Mouse (Mus musculus) midbrain, embryonic 14.5 days (tissue): ENCODE measurements around the gene Stra8. TPM values are rescaled to one million over a fixed set of nuclear protein-coding genes. Genes with fewer than 3 reads are reported as not detected.

ENCODE experiments used
- ATAC-seq: fragments of 200-750 bp; cut with Nextera tagmentation; 2 replicates; pipeline ENCODE4 v1.8.0; 2017; ENCODE audit warnings: moderate number of reproducible peaks, moderate library complexity; ENCODE audit not compliant: low FRiP score, low TSS enrichment
- DNase-seq: peaks from one replicate; pipeline ENCODE4 v3.0.0-alpha.2; 2015
- H3K27ac ChIP-seq: fragments of 300-500 bp; sonication (generic); replicated peaks from 2 replicates; pipeline ENCODE4 v1.5.1; 2014; ENCODE audit warnings: mild to moderate bottlenecking, low read depth, low read length, moderate library complexity
- H3K27me3 ChIP-seq: fragments of 300-500 bp; sonication (generic); 2 replicates; pipeline ENCODE4 v1.6.1; 2014; ENCODE audit warnings: low read length, control low read depth, mixed read lengths; ENCODE audit not compliant: control insufficient read depth, insufficient read depth
- H3K36me3 ChIP-seq: fragments of 300-500 bp; sonication (generic); 2 replicates; pipeline ENCODE4 v1.6.1; 2014; ENCODE audit warnings: low read length, control low read depth; ENCODE audit not compliant: control insufficient read depth, insufficient read depth
- H3K4me1 ChIP-seq: fragments of 300-500 bp; sonication (generic); 2 replicates; pipeline ENCODE4 v1.6.1; 2014; ENCODE audit warnings: mild to moderate bottlenecking, antibody characterized with exemption, low read length, control low read depth; ENCODE audit not compliant: control insufficient read depth, insufficient read depth
- H3K4me2 ChIP-seq: fragments of 300-500 bp; sonication (generic); 2 replicates; pipeline ENCODE4 v1.6.1; 2014; ENCODE audit warnings: mild to moderate bottlenecking, low read length, moderate library complexity
- H3K4me3 ChIP-seq: fragments of 300-500 bp; sonication (generic); replicated peaks from 2 replicates; pipeline ENCODE4 v1.5.1; 2014; ENCODE audit warnings: low read depth, low read length
- H3K9ac ChIP-seq: fragments of 300-500 bp; sonication (generic); replicated peaks from 2 replicates; pipeline ENCODE4 v1.6.1; 2014; ENCODE audit warnings: mild to moderate bottlenecking, low read length, moderate library complexity
- H3K9me3 ChIP-seq: fragments of 300-500 bp; sonication (generic); 2 replicates; pipeline ENCODE4 v1.6.1; 2016; ENCODE audit warnings: low read length, control low read depth, mixed read lengths; ENCODE audit not compliant: control insufficient read depth
- WGBS: fragments of 180-500 bp; shearing (Covaris S2); extraction: QIAGEN DNeasy Blood & Tissue Kit; methylation state at CpG from one replicate; pipeline ENCODE4 v1.1.7; 2014; 5-methylcytosine and 5-hydroxymethylcytosine counted together
- polyA plus RNA-seq: library from polyadenylated mRNA; unstranded; fragments of >200 nt; fragmentation: Nextera tagmentation; extraction: Ambion mirVana; gene quantifications from 2 replicates; pipeline ENCODE4 v1.2.1, GENCODE M21; 2014

Gene Stra8
- polyA plus RNA-seq, 1 experiment from 2014 or later: not detected

DNA sequence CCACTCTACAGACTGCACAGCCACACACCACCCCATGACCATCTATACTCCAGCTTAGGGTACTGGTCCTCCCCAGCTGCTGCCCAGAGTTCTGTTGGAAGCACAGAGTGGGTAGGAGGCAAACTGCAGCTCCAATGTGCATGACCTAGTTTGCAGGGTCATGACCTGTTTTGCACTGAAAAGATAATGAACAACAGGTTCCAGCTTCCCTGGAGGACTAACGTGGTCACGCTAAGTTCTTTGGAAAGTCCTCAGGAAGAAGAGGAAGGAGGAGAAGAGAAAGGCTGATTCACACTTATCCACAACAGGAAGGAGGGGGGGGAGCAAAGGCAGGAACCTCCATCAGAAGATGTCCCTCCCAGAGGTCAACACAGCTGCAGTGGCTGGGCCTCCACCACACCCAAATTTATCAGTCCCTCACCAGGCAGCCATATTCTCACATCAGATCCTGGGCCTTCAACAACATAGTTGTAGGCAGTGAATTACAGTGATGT, 12.8 kb upstream of the Stra8 start:
- H3K36me3 ChIP-seq: peaks cover 45% of the 10 kb centered on the region
- no peak overlapping the region for H3K9ac ChIP-seq

DNA sequence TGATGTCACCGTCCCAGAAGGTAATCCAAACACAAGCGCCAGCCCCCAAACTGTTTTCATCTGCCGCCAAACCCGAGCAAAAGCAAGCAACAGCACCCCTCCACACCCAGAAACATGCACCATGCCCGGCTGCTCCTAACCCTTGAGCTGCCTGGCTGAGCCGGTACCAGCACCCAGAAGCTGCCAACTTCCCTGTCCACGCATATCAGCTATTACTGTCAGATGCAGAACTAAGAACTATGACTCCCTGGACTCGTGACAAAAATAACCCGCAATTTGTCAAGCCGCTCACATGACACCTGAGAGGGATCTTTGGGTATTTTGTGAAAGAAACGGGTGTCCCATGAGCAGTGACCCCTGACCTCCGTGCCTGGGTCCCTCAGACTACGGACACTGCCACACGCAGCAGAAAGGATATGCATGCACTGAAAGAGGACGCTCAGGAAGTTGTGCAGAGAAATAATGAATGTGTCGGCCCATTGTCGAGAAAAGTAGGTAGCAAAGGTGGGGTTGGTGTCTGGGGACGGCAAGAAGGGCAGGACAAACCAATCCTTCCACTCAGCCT, 12.2 kb upstream of the Stra8 start:
- no peaks in the 10 kb centered on the region for H3K9me3 ChIP-seq
- no peak overlapping the region for H3K27ac ChIP-seq
- H3K9ac ChIP-seq: no peak overlapping the region
- H3K36me3 ChIP-seq: peaks cover 45% of the 10 kb centered on the region
- no peak overlapping the region for H3K4me3 ChIP-seq
- peaks cover 11% of the 10 kb centered on the region for H3K4me1 ChIP-seq
- DNase-seq (no peak), ATAC-seq (no peak)
- no peaks in the 10 kb centered on the region for H3K27me3 ChIP-seq
- WGBS: 92% methylated on average over 18 of the region's 18 CpGs
- no peak overlapping the region for H3K4me2 ChIP-seq

More for the DNA sequence above, 12.8 kb upstream of the Stra8 start:
- Histone ChIP-seq H3K27me3 (no peaks in the 10 kb centered on the region), H3K9me3 (no peaks in the 10 kb centered on the region), H3K4me1 (peaks cover 11% of the 10 kb centered on the region), H3K4me2 (no peak overlapping the region), H3K4me3 (no peak overlapping the region), H3K27ac (no peak overlapping the region)
- no peak for DNase-seq
- WGBS: 72% methylated on average over 2 of the region's 2 CpGs
- no peak for ATAC-seq

DNA sequence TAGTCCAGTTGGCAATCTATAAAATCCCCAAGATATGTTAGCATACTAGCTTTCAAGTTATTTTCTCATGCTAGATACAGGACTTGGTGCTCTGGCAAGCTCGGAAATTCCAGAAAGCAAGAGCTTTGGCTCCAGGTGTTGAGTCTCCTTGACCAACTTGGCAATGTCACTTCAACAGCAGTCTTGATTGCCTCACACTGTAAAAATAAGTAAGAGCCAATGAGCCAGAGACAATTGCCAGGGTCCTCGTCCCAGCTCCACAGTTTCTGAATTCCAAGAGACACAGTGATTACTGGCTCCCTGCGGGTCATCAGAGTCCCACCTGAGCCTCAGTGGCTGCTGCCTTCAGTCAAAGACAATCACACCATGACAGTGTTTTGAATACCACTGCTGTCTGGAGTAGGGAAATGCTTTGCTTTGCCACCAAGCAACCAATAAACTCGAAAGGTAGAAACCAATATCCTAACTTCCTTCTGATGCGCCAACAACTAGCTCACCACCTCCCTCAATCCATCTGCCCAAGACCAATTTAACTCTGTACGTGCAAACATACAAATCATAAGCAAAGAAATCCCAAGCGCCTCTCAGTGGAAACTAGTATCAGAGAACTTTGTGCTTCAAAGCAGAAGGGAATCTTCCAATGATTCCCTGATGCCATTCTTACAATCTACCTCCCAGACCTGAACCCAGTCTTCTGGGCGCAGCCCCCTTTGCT, 10.2 kb upstream of the Stra8 start:
- Histone ChIP-seq H3K27me3 (no peaks in the 10 kb centered on the region), H3K4me2 (peak overlapping the region; percentile 74), H3K27ac (peak overlapping the region; percentile 88; the same call in 1 of the 2 replicates), H3K36me3 (peaks cover 27% of the 10 kb centered on the region), H3K9ac (peak overlapping the region; percentile 69), H3K4me1 (peaks cover 11% of the 10 kb centered on the region), H3K4me3 (peak overlapping the region; percentile 77), H3K9me3 (no peaks in the 10 kb centered on the region)
- 50% methylated on average over 8 of the region's 8 CpGs for WGBS
- ATAC-seq: no peak
- no peak for DNase-seq

DNA sequence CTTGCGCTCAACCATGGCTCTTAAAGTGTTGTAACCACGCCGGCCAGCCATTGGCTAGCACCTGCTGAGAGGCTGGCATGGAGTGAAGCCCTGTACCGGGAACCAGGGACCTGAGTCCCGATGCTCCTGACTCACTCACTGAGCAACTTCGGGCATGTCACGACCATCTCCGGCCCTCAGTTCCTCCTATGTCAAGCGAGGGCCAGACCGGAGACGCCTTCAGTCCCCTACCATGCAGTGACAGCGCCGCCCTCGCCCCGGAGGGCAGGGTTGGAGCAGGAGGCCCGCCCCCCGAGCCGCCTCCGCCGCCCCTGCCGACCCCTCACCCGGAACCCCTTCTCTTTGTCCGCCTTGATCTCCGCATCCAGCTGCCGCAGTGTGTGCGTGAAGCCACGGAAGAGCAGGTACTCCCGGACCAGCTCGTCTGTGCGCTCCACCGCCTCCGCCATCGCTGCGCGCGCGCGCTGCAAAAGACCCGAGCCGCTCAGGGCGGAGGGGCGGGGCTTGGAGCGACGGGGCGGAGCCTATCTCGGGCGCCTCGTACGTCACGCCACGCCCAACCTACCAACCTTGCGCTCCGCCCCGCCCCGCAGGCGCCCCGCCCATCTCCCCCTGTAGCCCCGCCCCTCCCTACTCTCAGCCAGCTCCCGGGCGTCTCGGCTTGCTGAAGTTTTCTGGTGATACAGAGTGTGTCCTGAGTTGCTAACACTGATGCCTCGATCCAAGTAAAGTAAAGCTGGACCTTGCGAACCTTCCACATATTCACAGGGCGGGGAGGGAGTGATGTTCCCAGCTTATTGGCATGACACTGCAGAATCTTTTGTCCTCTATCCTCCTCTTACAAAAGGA, 9.4 kb upstream of the Stra8 start, which contains the start of gene Wdr91:
TSS of gene Wdr91 (minus strand) at position 506 of the 849 bp plus-strand sequence.
- Histone ChIP-seq H3K27ac (peak within 1 kb of the TSS; percentile 88), H3K4me3 (peak within 1 kb of the TSS; percentile 77), H3K4me2 (peak within 1 kb of the TSS; percentile 74), H3K4me1 (peaks cover 11% of the 10 kb centered on the region), H3K9me3 (no peaks in the 10 kb centered on the region), H3K9ac (peak within 1 kb of the TSS; percentile 69), H3K27me3 (no peaks in the 10 kb centered on the region), H3K36me3 (peaks cover 19% of the 10 kb centered on the region)
- under 1% methylated on average over 64 of the region's 64 CpGs for WGBS
- DNase-seq (peak; percentile 97), ATAC-seq (peak; percentile 96)

DNA sequence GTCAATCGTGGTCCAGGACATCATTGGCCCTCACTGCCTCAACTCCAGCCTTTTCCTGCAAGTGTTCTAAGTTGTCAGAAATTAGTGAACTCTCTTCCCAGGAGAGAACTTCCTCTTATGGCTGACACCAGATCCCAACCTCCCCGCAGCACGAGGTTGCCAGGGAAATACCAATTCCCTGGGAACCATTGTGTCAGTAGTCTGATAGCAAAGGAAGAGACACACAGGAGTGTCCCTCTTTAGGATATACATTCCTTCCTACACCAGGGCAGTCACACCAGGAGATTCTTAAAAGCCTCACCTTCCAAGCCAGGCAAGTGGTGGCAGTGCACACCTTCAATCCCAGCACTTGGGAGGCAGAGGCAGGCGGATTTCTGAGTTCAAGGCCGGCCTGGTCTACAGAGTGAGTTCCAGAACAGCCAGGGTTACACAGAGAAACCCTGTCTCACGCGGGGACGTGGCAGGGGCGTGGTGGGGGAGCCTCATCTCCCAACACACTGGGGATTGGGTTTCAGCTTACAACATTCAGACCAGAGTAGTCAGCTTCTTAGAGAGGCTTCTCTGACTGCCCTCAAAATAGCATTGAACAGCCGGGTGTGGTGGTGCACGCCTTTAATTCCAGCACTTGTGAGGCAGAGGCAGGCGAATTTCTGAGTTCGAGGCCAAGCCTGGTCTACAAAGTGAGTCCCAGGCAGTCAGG, 6.5 kb upstream of the Stra8 start:
- Histone ChIP-seq H3K27me3 (no peaks in the 10 kb centered on the region), H3K27ac (no peak overlapping the region), H3K4me1 (peaks cover 11% of the 10 kb centered on the region), H3K4me2 (no peak overlapping the region), H3K36me3 (no peaks in the 10 kb centered on the region), H3K9ac (no peak overlapping the region), H3K9me3 (no peaks in the 10 kb centered on the region), H3K4me3 (no peak overlapping the region)
- DNase-seq (no peak), ATAC-seq (no peak)
- WGBS: 90% methylated on average over 13 of the region's 13 CpGs

DNA sequence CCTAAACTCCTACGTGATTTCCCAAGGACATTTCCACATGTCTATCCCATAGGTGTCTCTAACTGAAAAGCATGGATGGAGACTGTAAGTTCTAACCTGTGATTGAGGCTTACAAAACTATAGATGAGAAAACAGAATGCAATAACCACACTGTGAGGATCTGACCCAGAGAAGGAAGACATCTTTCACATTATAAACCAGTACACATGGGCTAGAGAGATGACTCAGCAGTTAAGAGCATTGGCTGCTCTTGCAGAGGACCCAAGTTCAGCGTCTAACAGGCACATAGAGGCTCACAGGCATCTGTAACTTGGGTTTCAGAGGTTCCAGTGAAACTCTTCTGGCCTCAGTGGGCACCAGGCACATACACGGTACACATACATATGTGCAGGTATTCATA, 5.5 kb upstream of the Stra8 start:
- DNase-seq: no peak
- Histone ChIP-seq H3K4me1 (peaks cover 7% of the 10 kb centered on the region), H3K9ac (no peak overlapping the region), H3K4me2 (no peak overlapping the region), H3K4me3 (no peak overlapping the region), H3K36me3 (no peaks in the 10 kb centered on the region), H3K27ac (no peak overlapping the region), H3K9me3 (no peaks in the 10 kb centered on the region), H3K27me3 (no peaks in the 10 kb centered on the region)
- 85% methylated on average over 3 of the region's 3 CpGs for WGBS
- ATAC-seq: no peak

DNA sequence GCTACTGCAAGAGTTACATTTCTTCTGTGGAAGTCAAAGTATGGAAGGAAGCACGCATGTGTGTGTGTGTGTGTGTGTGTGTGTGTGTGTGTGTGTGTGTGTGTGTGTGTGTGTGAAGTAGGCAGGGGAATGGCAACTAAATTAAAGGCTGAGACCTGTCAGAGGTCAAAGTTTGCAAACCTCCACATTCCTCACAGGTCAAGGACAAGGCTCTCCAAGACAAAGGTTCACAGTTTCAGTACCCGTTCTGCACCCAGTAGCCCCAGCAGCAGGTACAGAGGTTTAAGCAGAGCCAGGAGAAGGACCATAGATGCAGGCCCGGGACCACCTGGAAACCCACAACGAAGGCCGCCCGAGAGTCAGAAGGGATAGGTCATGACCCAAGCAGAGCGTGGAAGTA, 817 bp upstream of the Stra8 start:
- H3K9me3 ChIP-seq: no peaks in the 10 kb centered on the region
- no peaks in the 10 kb centered on the region for H3K4me1 ChIP-seq
- no peak overlapping the region for H3K4me3 ChIP-seq
- H3K27me3 ChIP-seq: no peaks in the 10 kb centered on the region
- ATAC-seq (no peak), DNase-seq (no peak)
- no peak overlapping the region for H3K9ac ChIP-seq
- no peaks in the 10 kb centered on the region for H3K36me3 ChIP-seq
- H3K27ac ChIP-seq: no peak overlapping the region
- no peak overlapping the region for H3K4me2 ChIP-seq
- WGBS: 86% methylated on average over 7 of the region's 7 CpGs

DNA sequence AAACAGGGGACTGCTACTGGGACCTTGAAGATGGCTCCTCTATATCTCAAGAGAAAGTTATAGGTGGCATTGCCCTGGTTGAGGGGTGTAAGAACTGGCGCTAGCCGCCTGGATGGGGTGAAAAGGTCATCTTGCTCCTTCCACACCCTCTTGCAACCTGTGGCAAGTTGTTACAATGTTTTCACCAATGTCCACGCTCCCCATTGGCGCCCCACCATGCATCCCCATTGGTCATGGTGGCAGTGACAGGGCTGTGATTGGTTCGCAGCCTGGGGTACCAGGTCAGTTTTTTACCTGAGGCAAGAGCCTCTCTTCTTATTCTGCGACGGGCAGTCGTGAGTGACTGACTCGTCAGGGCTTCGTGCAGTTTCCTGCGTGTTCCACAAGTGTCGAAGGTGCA, 668 bp downstream of the Stra8 start:
- Histone ChIP-seq H3K27ac (no peak overlapping the region), H3K9ac (no peak overlapping the region), H3K9me3 (no peaks in the 10 kb centered on the region), H3K4me1 (no peaks in the 10 kb centered on the region), H3K4me3 (no peak overlapping the region), H3K36me3 (no peaks in the 10 kb centered on the region), H3K4me2 (no peak overlapping the region), H3K27me3 (no peaks in the 10 kb centered on the region)
- ATAC-seq: no peak
- no peak for DNase-seq
- 96% methylated on average over 12 of the region's 12 CpGs for WGBS
